Mouse (Mus musculus): ENCODE results near the gene Tpm3.

Tpm3 gene

DNA sequence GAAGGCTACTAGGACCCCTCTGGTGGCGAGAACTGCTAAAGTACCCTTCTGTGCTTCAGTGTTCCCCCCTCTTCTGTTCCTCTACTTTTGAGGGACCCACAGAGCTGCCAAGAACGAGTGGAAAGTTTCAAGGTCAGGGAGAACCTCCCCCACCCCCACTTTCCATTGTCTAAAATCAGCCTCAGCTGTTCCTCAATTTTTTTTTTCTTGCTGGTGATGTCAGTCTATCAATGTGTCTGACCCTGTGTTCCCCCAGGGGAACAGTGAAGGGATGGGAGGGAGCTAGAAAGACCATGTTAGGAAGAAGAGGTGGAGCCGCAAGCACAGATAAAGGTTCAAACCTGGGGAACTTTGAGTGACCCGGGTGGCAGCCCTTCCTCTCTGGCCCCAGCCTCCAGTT lies at the start of gene Tpm3:
Gene Tpm3 (plus strand): TSS at position 356 of the 400 bp plus-strand sequence.
- no peak for DNase-seq (ENCODE audit: low spot score)

DNA sequence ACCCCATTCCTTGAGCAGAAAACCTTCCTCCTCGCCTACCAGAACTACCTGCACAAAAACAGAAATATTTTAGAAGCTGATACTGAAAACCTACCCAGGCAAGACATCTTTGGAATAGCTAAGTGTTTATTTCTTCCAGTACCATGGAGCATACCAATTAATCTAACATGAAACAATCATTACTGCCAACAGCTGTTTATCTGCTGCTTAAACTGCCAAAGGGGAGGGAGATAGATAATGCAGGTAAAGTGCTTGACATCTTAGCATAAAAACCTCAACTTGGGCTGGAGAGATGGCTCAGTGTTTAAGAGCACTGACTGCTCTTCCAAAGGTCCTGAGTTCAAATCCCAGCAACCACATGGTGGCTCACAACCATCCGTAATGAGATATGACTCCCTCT lies 37.8 kb upstream of the Tpm3 start:
- DNase-seq (ENCODE audit: low spot score): no peak

DNA sequence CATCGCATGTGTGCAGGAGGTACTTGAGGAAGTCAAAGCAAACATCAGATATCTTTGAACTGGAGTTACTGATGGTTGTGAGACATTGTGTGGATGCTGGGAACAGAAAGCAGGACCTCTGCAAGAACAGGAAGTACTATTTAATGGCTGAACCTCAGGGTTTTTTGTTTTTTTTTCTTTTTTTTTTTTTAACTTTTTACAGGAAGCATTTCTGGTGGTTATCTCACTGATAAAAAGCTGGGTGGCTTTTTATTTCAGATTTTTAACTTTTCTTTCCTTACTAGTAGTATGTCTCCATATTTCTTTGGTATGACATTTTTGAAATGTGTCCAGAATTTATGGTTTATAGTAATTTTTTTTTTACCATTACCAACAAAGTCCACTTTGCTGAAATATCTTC lies 36.2 kb upstream of the Tpm3 start:
- no peak for DNase-seq (ENCODE audit: low spot score)

GRCm38 (mm10) chr3:90049691-90050090 lies 22.8 kb upstream of the Tpm3 start:
- DNase-seq (ENCODE audit: low spot score): no peak

DNA sequence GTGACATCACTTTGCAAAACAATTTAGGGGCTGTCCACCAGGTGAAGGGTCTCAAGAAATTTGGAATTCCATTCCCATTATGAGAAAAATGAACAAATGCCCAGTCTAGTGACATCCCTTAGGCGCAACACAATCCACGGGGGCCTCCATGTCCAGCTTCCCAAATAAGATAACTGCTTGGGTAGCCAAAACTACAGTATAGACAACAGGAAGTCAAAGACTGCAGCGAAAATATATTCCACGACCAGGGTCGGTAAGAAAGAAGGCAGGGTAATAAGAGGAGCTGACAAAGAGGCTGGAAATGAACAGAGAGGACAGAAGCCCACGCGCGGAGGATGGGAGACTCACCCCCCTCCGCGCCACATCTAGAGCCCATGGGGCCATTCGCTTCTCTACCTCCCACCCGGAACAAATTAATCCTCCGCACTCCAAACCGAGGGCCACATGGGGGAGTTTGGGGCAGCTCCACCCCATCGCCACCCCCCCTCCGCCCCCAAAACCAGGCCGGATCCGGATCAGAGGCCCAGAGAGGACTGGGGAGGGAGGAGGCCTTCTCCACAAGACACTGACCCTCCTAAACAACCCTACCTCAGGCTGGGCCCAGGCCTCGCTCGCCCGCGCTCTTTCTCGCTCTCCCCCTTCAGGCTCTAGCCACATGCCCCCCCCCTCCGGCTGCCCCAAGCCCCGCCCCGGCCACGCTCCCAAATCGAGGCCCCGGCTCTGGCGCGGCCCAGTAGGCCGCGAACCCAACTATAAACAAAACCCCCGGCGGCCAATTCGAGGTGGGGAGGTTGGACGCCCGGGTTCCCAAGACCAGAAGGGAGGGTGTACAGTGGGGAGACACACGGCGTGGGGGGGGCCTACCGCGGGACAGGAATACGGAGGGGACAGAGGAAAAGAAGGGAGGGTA lies 20.8 kb upstream of the Tpm3 start, which contains the start of gene 4933434E20Rik:
Gene 4933434E20Rik (plus strand): TSS at position 196 of the 910 bp plus-strand sequence.
- DNase-seq (ENCODE audit: low spot score): peak; percentile 8

DNA sequence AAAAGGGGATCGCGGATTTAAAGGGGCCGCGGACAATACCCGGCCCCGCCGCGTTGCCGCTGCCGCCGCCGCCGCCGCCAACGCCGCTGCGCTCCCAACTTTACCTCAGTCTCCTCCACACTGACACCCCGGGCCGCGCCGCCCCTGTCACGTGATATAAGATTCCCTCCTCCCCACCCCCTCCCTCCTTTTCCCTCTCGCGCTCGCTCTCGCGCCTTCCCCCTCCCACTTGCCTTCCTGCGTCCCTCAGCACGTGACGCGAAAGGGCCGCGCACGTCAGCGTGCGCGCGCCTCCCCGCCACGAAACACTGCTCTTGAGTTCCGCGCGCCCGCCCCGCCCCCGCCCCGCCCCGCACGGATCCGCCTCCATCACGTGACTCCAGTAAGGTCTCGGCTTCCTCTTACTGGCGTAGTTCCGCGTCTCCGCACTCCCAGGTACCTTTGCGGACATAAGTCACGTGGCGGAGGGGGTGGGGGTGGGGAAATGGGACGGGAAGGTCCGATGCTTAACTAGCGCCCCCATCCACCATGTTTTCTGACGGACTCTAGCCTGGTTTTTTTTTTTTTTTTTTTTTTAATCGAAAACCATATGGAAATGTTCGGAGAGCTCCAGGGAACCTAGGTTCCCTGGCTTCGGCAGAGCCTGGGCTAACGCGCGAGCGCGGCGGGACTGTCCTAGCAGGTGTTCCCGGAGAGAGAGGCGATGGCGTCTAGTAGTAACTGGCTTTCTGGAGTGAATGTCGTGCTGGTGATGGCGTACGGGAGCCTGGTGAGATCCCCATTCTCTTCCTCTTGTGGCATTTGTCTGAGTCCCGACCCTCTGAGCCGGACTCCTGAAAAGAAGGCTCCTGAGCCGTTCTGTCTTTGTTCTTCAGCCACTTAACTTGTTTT lies 19.9 kb upstream of the Tpm3 start, which contains the start of gene Ubap2l:
Gene Ubap2l (minus strand): TSS at position 278 of the 891 bp plus-strand sequence.
- DNase-seq (ENCODE audit: low spot score): peak; percentile 75

- no peak for DNase-seq (ENCODE audit: low spot score)
Measured at GRCm38 (mm10) chr3:90061549-90061948, 10.9 kb upstream of the Tpm3 start.

DNA sequence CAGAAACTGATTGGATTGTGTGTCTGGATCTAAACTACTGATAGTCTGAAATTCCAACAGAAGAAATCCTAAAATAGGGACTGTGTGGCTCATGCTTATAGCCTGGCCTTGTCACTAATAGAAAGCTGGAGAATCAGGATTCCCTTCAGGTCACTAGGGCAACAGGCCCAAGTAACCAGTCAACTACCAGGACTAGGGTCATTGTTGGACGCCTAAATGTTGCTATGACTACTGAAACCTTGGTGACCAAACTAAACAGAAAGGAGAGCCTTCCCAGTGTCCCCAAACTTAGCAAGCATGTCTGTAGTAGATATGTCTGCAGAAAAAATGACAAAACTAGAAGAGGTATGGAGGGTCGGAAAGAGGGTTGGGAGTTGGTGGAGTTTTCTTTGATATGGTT lies 9.9 kb upstream of the Tpm3 start:
- no peak for DNase-seq (ENCODE audit: low spot score)

GRCm38 (mm10) chr3:90064383-90064782 lies 8.1 kb upstream of the Tpm3 start:
- DNase-seq (ENCODE audit: low spot score): no peak

DNA sequence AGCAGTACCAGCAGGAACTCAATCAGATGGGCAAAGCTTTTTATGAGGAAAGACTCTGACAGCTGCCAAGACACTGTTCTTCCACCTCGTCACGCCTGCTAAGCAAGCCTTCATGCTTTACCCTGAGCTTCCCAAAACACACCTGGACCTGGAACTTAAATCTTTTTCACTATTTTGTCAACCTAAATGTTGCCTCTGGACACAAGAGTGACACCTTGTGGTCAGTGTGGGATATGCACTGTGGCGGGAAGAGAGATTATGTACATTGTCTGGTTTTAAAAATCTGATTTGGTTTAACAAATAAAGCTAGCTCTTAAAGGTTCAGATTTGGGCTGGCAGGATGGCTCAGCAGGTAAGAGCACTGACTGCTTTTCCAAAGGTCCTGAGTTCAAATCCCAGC lies 6.9 kb upstream of the Tpm3 start:
- no peak for DNase-seq (ENCODE audit: low spot score)

- DNase-seq (ENCODE audit: low spot score): no peak
Measured at GRCm38 (mm10) chr3:90067851-90068250, 4.6 kb upstream of the Tpm3 start.

DNA sequence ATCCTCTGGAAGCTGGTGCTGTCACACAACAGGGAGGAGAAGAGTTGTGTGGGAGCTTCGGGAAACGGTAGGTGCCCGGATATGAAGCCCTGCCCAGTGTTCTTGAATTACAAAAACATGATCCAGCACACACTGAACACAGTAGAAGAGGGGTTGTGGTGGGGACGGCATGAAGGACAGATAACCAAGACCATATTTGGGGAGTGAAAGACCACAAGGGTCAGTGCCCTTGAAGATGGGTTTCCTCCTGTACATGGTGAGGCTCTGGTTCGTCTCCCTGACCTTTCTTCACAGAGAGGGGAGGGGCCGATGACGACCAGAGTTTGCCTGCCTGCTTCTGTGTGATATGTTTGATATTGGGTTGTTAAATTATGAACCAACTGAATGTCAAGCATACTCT lies 2.8 kb upstream of the Tpm3 start:
- no peak for DNase-seq (ENCODE audit: low spot score)

GRCm38 (mm10) chr3:90076921-90077716 lies 4.7 kb downstream of the Tpm3 start:
- peak; percentile 78 for DNase-seq (ENCODE audit: low spot score)

- no peak for DNase-seq (ENCODE audit: low spot score)
Measured at GRCm38 (mm10) chr3:90078224-90078623, 5.8 kb downstream of the Tpm3 start.

DNA sequence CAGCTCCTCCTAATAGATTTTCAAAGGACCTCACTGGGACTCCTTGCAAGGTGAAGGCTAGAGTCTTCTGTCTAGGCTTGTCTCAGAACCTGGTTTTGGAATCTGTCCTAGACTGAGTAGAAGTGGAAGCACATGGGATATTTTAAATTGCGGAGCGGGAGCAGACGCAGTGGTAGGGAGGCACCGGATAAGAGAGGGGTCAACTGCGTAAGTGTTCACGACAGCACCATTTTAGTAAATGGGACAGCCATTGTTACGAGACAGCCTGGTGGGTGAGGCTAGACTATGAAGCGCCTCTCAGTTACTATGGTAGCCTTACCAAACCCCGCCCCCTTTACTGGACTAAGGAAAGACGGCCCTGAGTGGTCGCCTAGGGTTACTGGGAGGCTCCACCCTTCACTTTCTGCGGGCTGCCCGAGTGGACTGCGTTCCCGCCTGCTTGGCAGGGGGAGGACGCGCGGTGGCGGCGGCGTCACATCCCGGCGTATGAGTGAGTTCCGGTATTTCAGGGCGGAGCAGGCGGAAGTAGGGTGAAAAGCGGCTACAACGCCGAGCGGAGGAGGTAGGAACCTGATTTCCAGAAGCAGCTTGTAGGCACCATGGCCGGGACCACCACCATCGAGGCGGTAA lies 6.8 kb downstream of the Tpm3 start:
- DNase-seq (ENCODE audit: low spot score): peak; percentile 77

DNA sequence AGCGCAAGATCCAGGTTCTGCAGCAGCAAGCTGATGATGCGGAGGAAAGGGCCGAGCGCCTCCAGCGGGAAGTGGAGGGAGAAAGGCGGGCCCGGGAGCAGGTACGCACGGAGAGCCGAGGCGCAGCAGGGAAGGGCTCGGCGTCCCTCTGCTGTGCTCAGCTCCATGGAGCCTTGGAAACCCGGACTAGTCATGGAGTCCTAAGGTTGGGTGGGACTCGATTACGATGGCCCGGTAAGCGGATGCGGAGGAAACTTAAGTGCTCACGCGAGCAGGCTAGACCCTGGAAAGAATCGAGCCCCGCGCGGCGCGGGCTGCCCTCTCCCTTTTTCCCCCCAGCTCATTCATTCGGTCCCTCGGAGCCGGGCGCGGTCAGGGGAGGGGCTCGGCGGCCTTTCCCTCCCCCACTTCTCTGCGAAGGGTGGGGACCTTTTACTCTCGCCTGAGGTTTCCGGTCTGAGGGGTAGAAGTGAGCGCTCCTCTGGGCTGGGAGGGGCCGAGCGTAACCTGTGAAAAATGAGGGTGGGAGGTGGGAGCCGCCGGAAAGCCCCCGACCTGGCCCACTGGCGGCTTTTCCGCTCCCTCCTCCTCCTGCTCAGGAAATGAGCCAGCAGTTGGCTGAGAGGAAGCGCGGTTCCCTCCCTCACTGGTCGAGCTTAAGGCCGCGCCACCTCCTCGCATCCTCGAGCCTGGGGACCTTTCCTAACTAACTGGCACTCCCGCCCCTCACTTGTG lies 7.5 kb downstream of the Tpm3 start:
- DNase-seq (ENCODE audit: low spot score): no peak

DNA sequence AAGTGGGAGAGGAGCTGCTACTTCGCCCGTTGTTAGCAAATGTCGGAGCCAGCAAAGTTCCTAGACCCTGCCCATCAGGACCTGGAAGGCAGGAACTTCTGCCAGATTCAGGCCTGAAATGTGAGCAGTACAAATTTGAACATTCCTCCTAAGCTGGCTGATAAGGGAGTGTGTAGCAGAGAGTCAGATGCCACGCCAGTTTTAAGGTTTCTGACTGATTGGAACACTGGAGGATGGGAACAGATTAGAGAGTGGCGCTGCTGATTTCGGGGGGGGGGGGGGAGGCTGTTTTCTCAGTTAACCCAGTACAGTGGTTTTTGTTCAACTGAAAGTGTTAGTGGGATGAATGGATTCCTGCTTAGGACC lies 8.0 kb downstream of the Tpm3 start:
- no peak for DNase-seq (ENCODE audit: low spot score)

- DNase-seq (ENCODE audit: low spot score): no peak
Measured at GRCm38 (mm10) chr3:90081365-90082240, 9.2 kb downstream of the Tpm3 start.

- DNase-seq (ENCODE audit: low spot score): no peak
Measured at GRCm38 (mm10) chr3:90083034-90083433, 10.6 kb downstream of the Tpm3 start.

Data from layer of hippocampus, adult 9-10 months (tissue).